Mouse (Mus musculus): ENCODE results near the gene Zfp30.

Zfp30 gene

GRCm38 (mm10) chr7:29828001-29828400, 44.2 kb downstream of the Zfp30 start:
- in situ Hi-C loops (cut with MboI, MseI): no loop called here

DNA sequence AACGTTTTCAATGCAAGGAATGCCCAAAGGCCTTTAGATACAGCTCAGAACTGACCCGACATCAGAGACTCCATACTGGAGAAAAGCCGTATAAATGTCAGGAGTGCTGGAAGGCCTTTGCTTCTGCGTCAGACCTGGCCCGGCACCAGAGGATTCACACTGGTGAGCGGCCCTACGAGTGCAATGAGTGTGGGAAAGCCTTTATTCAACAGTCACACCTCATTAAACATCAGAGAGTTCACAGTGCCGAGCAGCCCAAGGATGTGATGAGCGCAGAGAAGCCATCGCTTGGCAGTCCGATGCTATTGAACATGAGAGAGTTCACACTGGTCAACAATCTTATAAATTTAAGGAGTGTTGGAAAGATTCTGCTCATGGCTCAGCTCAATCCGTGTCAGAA, 46.0 kb downstream of the Zfp30 start:
- in situ Hi-C loops (cut with MboI, MseI): no loop called here

GRCm38 (mm10) chr7:29836816-29837215, 53.0 kb downstream of the Zfp30 start:
- in situ Hi-C loops (cut with MboI, MseI): no loop called here

GRCm38 (mm10) chr7:29839256-29839655, 55.5 kb downstream of the Zfp30 start:
- in situ Hi-C loops (cut with MboI, MseI): no loop called here

DNA sequence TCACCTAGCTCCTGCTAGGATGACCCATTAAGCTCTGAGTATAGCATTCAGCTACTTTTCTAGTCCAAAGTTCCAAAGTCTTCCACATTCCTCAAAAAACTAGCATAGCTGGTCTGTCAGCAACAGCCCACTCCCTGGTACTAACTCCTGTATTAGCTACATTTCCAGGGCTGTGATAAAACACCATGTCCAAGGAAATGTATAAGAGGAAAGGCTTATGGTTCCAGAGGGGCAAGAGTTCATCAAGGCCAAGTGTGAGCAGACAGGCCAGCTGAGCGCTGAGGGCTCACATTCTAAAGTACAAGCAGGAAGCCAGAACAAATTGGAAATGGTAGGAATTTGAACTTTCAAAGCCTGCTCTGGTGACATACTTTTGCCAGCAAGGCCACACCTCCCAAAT, 58.3 kb downstream of the Zfp30 start:
- in situ Hi-C loops (cut with MboI, MseI): loop anchor here (5.0 kb wide), 1 partner anchor 55 kb away; no protein-coding TSS in a partner anchor
